16 mouse cellular contexts compared by ENCODE assay signal in the genomic region with DNA sequence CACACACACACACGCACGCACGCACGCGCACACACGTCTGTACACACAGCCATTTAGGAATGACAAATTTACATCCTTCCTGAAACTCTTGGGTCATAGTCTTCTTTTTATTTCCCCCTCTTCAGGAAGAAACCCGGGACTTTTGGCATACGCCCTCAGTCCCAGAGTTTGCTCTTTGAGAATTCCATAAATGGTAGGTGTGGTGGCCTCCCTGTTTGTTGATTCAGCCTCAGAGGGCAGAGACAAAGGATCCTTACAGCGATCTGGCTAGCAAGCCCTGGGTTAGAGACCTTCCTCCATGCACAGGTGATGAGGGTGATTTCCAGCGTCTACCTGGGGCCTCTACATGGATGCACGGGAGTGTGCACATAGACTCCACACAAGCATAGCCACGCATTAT. TPM values are rescaled to one million over a fixed set of nuclear protein-coding genes. Genes with fewer than 3 reads are reported as not detected.
DNase-seq lines count a peak whose midpoint lies in the region; ATAC-seq and TF ChIP-seq lines count a peak whose summit lies in the region.
"Had no signal": no experiment of that assay in that cellular context is flagged by ENCODE, and none has a peak within 500 bp of the region (broad histone marks: within the 10 kb centered on the region; RNA-seq: fewer than 3 reads in every experiment).

No protein-coding gene starts in this region.

- no peak for DNase-seq in gastrocnemius, adult 2 months
- DNase-seq in gastrocnemius, postnatal 4 days (ENCODE audit: low spot score in 2 of 2) = no peak
- DNase-seq in kidney, postnatal 0 days (ENCODE audit: low spot score) = no peak
- no peak for DNase-seq in midbrain, embryonic 14.5 days
- DNase-seq: cerebellum, adult 9-10 months; kidney, postnatal 14 days; liver; liver, postnatal 0 days; thymus, postnatal 36 days had no signal

- no peak overlapping the region for H3K9ac ChIP-seq in kidney, postnatal 0 days (ENCODE audit: low read depth, low read length)
- H3K9ac ChIP-seq in kidney, embryonic 14.5 days (ENCODE audit: low read depth, low read length) = no peak overlapping the region
- H3K9ac ChIP-seq in stomach, embryonic 14.5 days (replicated peaks; ENCODE audit: low read depth, low read length) = no peak overlapping the region
- no peak overlapping the region for H3K9ac ChIP-seq in midbrain, embryonic 14.5 days (replicated peaks; ENCODE audit: low read length)
- H3K9ac ChIP-seq: embryonic facial prominence, embryonic 13.5 days; hindbrain, embryonic 14.5 days; liver, postnatal 0 days; midbrain, embryonic 12.5 days had no signal

- H3K27ac ChIP-seq in gastrocnemius, adult 2 months = peak overlapping the region; percentile 74
- H3K27ac ChIP-seq in kidney, postnatal 0 days = peak overlapping the region; percentile 37; the same call in 1 of the 2 replicates
- no peak overlapping the region for H3K27ac ChIP-seq in kidney, embryonic 14.5 days (ENCODE audit: low read depth, low read length)
- peak overlapping the region; percentile 76 for H3K27ac ChIP-seq in brown adipose tissue, adult 24 weeks (replicated peaks; ENCODE audit: low read depth, low read length)
- H3K27ac ChIP-seq in stomach, embryonic 14.5 days (ENCODE audit: low read length) = peak overlapping the region; percentile 66; the same call in 1 of the 2 replicates
- no peak overlapping the region for H3K27ac ChIP-seq in midbrain, embryonic 14.5 days (replicated peaks; ENCODE audit: low read depth, low read length)
- H3K27ac ChIP-seq: embryonic facial prominence, embryonic 13.5 days; hindbrain, embryonic 14.5 days; macrophage; midbrain, embryonic 12.5 days had no signal

- H3K4me1 ChIP-seq in kidney, postnatal 0 days (replicated peaks; ENCODE audit: insufficient read depth, low read length) = 0 out of 2 replicates have a peak, but pooled peaks cover 3% of the 10 kb centered on the region
- 0 out of 2 replicates have a peak, but pooled peaks cover 7% of the 10 kb centered on the region for H3K4me1 ChIP-seq in kidney, embryonic 14.5 days (ENCODE audit: control insufficient read depth, insufficient read depth, low read length)
- H3K4me1 ChIP-seq in brown adipose tissue, adult 24 weeks (ENCODE audit: control insufficient read depth, insufficient read depth, insufficient read length, low read length) = peaks cover 5% of the 10 kb centered on the region; the same call in 1 of the 2 replicates
- no peaks in the 10 kb centered on the region for H3K4me1 ChIP-seq in stomach, embryonic 14.5 days (ENCODE audit: control insufficient read depth, insufficient read depth, low read length)
- no peaks in the 10 kb centered on the region for H3K4me1 ChIP-seq in midbrain, embryonic 14.5 days (ENCODE audit: control insufficient read depth, insufficient read depth, low read length)
- H3K4me1 ChIP-seq: embryonic facial prominence, embryonic 13.5 days; midbrain, embryonic 12.5 days had no signal

- no peak for ATAC-seq in kidney, postnatal 0 days (replicated peaks; ENCODE audit: low FRiP score, low read depth)
- no peak for ATAC-seq in kidney, embryonic 14.5 days (ENCODE audit: low FRiP score, low TSS enrichment)
- ATAC-seq in stomach, embryonic 14.5 days (ENCODE audit: insufficient number of reproducible peaks, insufficient read depth, low FRiP score, low read depth) = peak; percentile 38; the same call in 1 of the 2 replicates
- no peak for ATAC-seq in midbrain, embryonic 14.5 days (ENCODE audit: low FRiP score, low TSS enrichment)
- ATAC-seq: liver, postnatal 0 days had no signal

- no peak overlapping the region for H3K4me3 ChIP-seq in gastrocnemius, adult 2 months
- H3K4me3 ChIP-seq in kidney, postnatal 0 days (replicated peaks; ENCODE audit: low read depth, low read length) = no peak overlapping the region
- no peak overlapping the region for H3K4me3 ChIP-seq in kidney, embryonic 14.5 days (ENCODE audit: low read length)
- H3K4me3 ChIP-seq in brown adipose tissue, adult 24 weeks (ENCODE audit: insufficient read depth, low read depth, low read length) = no peak overlapping the region
- H3K4me3 ChIP-seq in stomach, embryonic 14.5 days (ENCODE audit: low read depth, low read length) = no peak overlapping the region
- no peak overlapping the region for H3K4me3 ChIP-seq in midbrain, embryonic 14.5 days (replicated peaks; ENCODE audit: low read depth, low read length)
- H3K4me3 ChIP-seq: embryonic facial prominence, embryonic 13.5 days; midbrain, embryonic 12.5 days had no signal

- H3K36me3 ChIP-seq in kidney, postnatal 0 days (ENCODE audit: insufficient read depth, low read length) = peaks cover 38% of the 10 kb centered on the region; the same call in 1 of the 2 replicates
- H3K36me3 ChIP-seq in kidney, embryonic 14.5 days (ENCODE audit: control insufficient read depth, insufficient read depth, low read length) = peaks cover 67% of the 10 kb centered on the region
- H3K36me3 ChIP-seq in stomach, embryonic 14.5 days (ENCODE audit: control insufficient read depth, insufficient read depth, low read length) = peaks cover 59% of the 10 kb centered on the region
- peaks cover 71% of the 10 kb centered on the region for H3K36me3 ChIP-seq in midbrain, embryonic 14.5 days (ENCODE audit: control insufficient read depth, insufficient read depth, low read length)

- H3K27me3 ChIP-seq in kidney, postnatal 0 days (ENCODE audit: insufficient read depth, low read length) = no peaks in the 10 kb centered on the region
- H3K27me3 ChIP-seq in kidney, embryonic 14.5 days (ENCODE audit: control insufficient read depth, insufficient read depth, low read length) = no peaks in the 10 kb centered on the region
- no peaks in the 10 kb centered on the region for H3K27me3 ChIP-seq in stomach, embryonic 14.5 days (ENCODE audit: control insufficient read depth, insufficient read depth, low read length)
- no peaks in the 10 kb centered on the region for H3K27me3 ChIP-seq in midbrain, embryonic 14.5 days (ENCODE audit: control insufficient read depth, insufficient read depth, low read length)
- H3K27me3 ChIP-seq: embryonic facial prominence, embryonic 13.5 days; midbrain, embryonic 12.5 days had no signal

- no peak for TF ChIP-seq CTCF in gastrocnemius, adult 2 months (IDR thresholded peaks at IDR 0.05)
- no peak for TF ChIP-seq CTCF in kidney, postnatal 0 days (IDR thresholded peaks at IDR 0.05; ENCODE audit: low read depth)

- WGBS in kidney, postnatal 0 days = 72% methylated on average over 12 of the region's 12 CpGs
- 91% methylated on average over 12 of the region's 12 CpGs for WGBS in kidney, embryonic 14.5 days
- WGBS in stomach, embryonic 14.5 days = 68% methylated on average over 12 of the region's 12 CpGs
- 95% methylated on average over 12 of the region's 12 CpGs for WGBS in midbrain, embryonic 14.5 days

- intact Hi-C loops in gastrocnemius, adult 2 months (cut with DNase I) = no loop called here

- no peak overlapping the region for H3K4me2 ChIP-seq in kidney, postnatal 0 days (ENCODE audit: low read length)
- no peak overlapping the region for H3K4me2 ChIP-seq in kidney, embryonic 14.5 days (replicated peaks; ENCODE audit: low read depth, low read length)
- no peak overlapping the region for H3K4me2 ChIP-seq in stomach, embryonic 14.5 days (replicated peaks; ENCODE audit: low read depth, low read length)
- no peak overlapping the region for H3K4me2 ChIP-seq in midbrain, embryonic 14.5 days (ENCODE audit: low read length)
- H3K4me2 ChIP-seq: embryonic facial prominence, embryonic 13.5 days; hindbrain, embryonic 14.5 days; midbrain, embryonic 12.5 days had no signal

- H3K9me3 ChIP-seq in kidney, postnatal 0 days (replicated peaks; ENCODE audit: low read length) = no peaks in the 10 kb centered on the region
- no peaks in the 10 kb centered on the region for H3K9me3 ChIP-seq in kidney, embryonic 14.5 days (ENCODE audit: control insufficient read depth, low read length)
- no peaks in the 10 kb centered on the region for H3K9me3 ChIP-seq in stomach, embryonic 14.5 days (ENCODE audit: control insufficient read depth, low read depth, low read length)
- no peaks in the 10 kb centered on the region for H3K9me3 ChIP-seq in midbrain, embryonic 14.5 days (ENCODE audit: control insufficient read depth, low read length)
- H3K9me3 ChIP-seq: embryonic facial prominence, embryonic 13.5 days; midbrain, embryonic 12.5 days had no signal

RNA-seq across cellular contexts. Expression of a gene that starts 9.4 kb away (rescaled TPM):
- 100 to 1,000 TPM; 189 to 247 TPM for total RNA-seq in gastrocnemius, adult 2 months (2021)
- total RNA-seq in gastrocnemius, postnatal 4 days (2021) = 100 to 1,000 TPM; 152 to 157 TPM
- polyA plus RNA-seq in kidney, postnatal 0 days (2015; fragmentation: Nextera tagmentation; extraction: Ambion mirVana) = 245 and 253 TPM in 2 replicates
- 269 and 294 TPM in 2 replicates for polyA plus RNA-seq in kidney, embryonic 14.5 days (2014; fragmentation: Nextera tagmentation; extraction: Ambion mirVana)
- polyA plus RNA-seq in brown adipose tissue, adult 24 weeks (2012; ENCODE audit: insufficient read depth, insufficient read length, missing spikeins) = 696 and 736 TPM in 2 replicates
- polyA plus RNA-seq in stomach, embryonic 14.5 days (2014; fragmentation: Nextera tagmentation; extraction: Ambion mirVana) = 242 and 259 TPM in 2 replicates
- 219 and 234 TPM in 2 replicates for polyA plus RNA-seq in midbrain, embryonic 14.5 days (2014; fragmentation: Nextera tagmentation; extraction: Ambion mirVana)

RNA-seq across cellular contexts. Expression of a gene that starts 37.1 kb away (rescaled TPM):
- under 1 TPM; 0.43 to 0.84 TPM for total RNA-seq in gastrocnemius, adult 2 months (2021)
- total RNA-seq in gastrocnemius, postnatal 4 days (2021) = 1 to 10 TPM; 1.4 to 1.5 TPM
- polyA plus RNA-seq in kidney, postnatal 0 days (2015; fragmentation: Nextera tagmentation; extraction: Ambion mirVana) = 3.2 TPM in 2 replicates
- polyA plus RNA-seq in kidney, embryonic 14.5 days (2014; fragmentation: Nextera tagmentation; extraction: Ambion mirVana) = 4.2 and 6.2 TPM in 2 replicates
- 0.67 and 0.79 TPM in 2 replicates for polyA plus RNA-seq in brown adipose tissue, adult 24 weeks (2012; ENCODE audit: insufficient read depth, insufficient read length, missing spikeins)
- 3.3 and 5.5 TPM in 2 replicates for polyA plus RNA-seq in stomach, embryonic 14.5 days (2014; fragmentation: Nextera tagmentation; extraction: Ambion mirVana)
- polyA plus RNA-seq in midbrain, embryonic 14.5 days (2014; fragmentation: Nextera tagmentation; extraction: Ambion mirVana) = 9.2 and 9.4 TPM in 2 replicates

RNA-seq across cellular contexts. Expression of a gene that starts 51.2 kb away (rescaled TPM):
- total RNA-seq in gastrocnemius, adult 2 months (2021) = 10 to 100 TPM; 57.7 to 63.5 TPM
- total RNA-seq in gastrocnemius, postnatal 4 days (2021) = 100 to 1,000 TPM; 115 to 120 TPM
- polyA plus RNA-seq in kidney, postnatal 0 days (2015; fragmentation: Nextera tagmentation; extraction: Ambion mirVana) = 120 and 132 TPM in 2 replicates
- 188 and 247 TPM in 2 replicates for polyA plus RNA-seq in kidney, embryonic 14.5 days (2014; fragmentation: Nextera tagmentation; extraction: Ambion mirVana)
- 57.6 and 63.5 TPM in 2 replicates for polyA plus RNA-seq in brown adipose tissue, adult 24 weeks (2012; ENCODE audit: insufficient read depth, insufficient read length, missing spikeins)
- polyA plus RNA-seq in stomach, embryonic 14.5 days (2014; fragmentation: Nextera tagmentation; extraction: Ambion mirVana) = 206 and 211 TPM in 2 replicates
- polyA plus RNA-seq in midbrain, embryonic 14.5 days (2014; fragmentation: Nextera tagmentation; extraction: Ambion mirVana) = 178 and 186 TPM in 2 replicates

Comparison
In these comparisons a context has a peak if more than half of its experiments do, and no peak if none do; other contexts are left out.
1. H3K27ac ChIP-seq: peak in gastrocnemius, adult 2 months (single experiment), kidney, postnatal 0 days (single experiment), brown adipose tissue, adult 24 weeks (single experiment) and stomach, embryonic 14.5 days (single experiment); none in kidney, embryonic 14.5 days (single experiment) and midbrain, embryonic 14.5 days (single experiment).